Mouse (Mus musculus) ES-Bruce4 (cell line): ENCODE results near the gene Clptm1l.

Source experiments
- CTCF ChIP-seq: IDR thresholded peaks from one replicate; pipeline ENCODE4 v1.8.1; 2011; ENCODE audit warnings: low read depth, low read length
- EP300 ChIP-seq: IDR thresholded peaks from 2 replicates; pipeline ENCODE4 v1.6.1; 2011; ENCODE audit warnings: low read depth, low read length; ENCODE audit not compliant: insufficient read depth
- POLR2A ChIP-seq: IDR thresholded peaks from one replicate; pipeline ENCODE4 v1.8.1; 2011; ENCODE audit warnings: low read length; ENCODE audit not compliant: insufficient read depth

GRCm38 (mm10) chr13:73564201-73564600 is 39.6 kb upstream of the Clptm1l start:
- no peak for TF ChIP-seq CTCF
- TF ChIP-seq POLR2A, result no peak
- no peak for TF ChIP-seq EP300
